Mouse (Mus musculus) embryonic facial prominence, embryonic 14.5 days (tissue): ENCODE measurements around the gene Spc24. TPM values are rescaled to one million over a fixed set of nuclear protein-coding genes. Genes with fewer than 3 reads are reported as not detected.
A peak's percentile ranks its signal among the peaks of the same experiment; 100 is the strongest.
"Not testable (repeated sequence)": the region's sequence is repeated elsewhere in the genome, so short reads cannot be mapped to it uniquely, and the experiment has no call there.

Experiments used
- ATAC-seq: fragments of 200-750 bp; cut with Nextera tagmentation; 2 replicates; pipeline ENCODE4 v1.8.0; 2017; ENCODE audit warnings: low read depth, moderate number of reproducible peaks, moderate TSS enrichment
- DNase-seq: peaks from one replicate; pipeline ENCODE4 v3.0.0-alpha.2; 2015; ENCODE audit warnings: low spot score
- H3K27ac ChIP-seq: fragments of 300-500 bp; sonication (generic); replicated peaks from 2 replicates; pipeline ENCODE4 v1.5.1; 2014; ENCODE audit warnings: low read depth, mild to moderate bottlenecking, low read length, moderate library complexity
- H3K27me3 ChIP-seq: fragments of 300-500 bp; sonication (generic); replicated peaks from 2 replicates; pipeline ENCODE4 v1.6.1; 2014; ENCODE audit warnings: low read length; ENCODE audit not compliant: control insufficient read depth, insufficient read depth
- H3K36me3 ChIP-seq: fragments of 300-500 bp; sonication (generic); 2 replicates; pipeline ENCODE4 v1.6.1; 2014; ENCODE audit warnings: low read length, mixed read lengths; ENCODE audit not compliant: control insufficient read depth, insufficient read depth
- H3K4me1 ChIP-seq: fragments of 300-500 bp; sonication (generic); 2 replicates; pipeline ENCODE4 v1.6.1; 2014; ENCODE audit warnings: antibody characterized with exemption, low read length; ENCODE audit not compliant: control insufficient read depth, insufficient read depth
- H3K4me2 ChIP-seq: fragments of 300-500 bp; sonication (generic); 2 replicates; pipeline ENCODE4 v1.6.1; 2014; ENCODE audit warnings: low read depth, mild to moderate bottlenecking, low read length, moderate library complexity, mixed read lengths
- H3K4me3 ChIP-seq: fragments of 300-500 bp; sonication (generic); 2 replicates; pipeline ENCODE4 v1.5.1; 2014; ENCODE audit warnings: low read depth, mild to moderate bottlenecking, low read length
- H3K9ac ChIP-seq: fragments of 300-500 bp; sonication (generic); 2 replicates; pipeline ENCODE4 v1.6.1; 2014; ENCODE audit warnings: low read depth, mild to moderate bottlenecking, low read length, moderate library complexity, mixed read lengths
- H3K9me3 ChIP-seq: fragments of 300-500 bp; sonication (generic); 2 replicates; pipeline ENCODE4 v1.6.1; 2016; ENCODE audit warnings: low read length; ENCODE audit not compliant: control insufficient read depth
- WGBS: fragments of 180-500 bp; shearing (Covaris S2); extraction: QIAGEN DNeasy Blood & Tissue Kit; methylation state at CpG from one replicate; pipeline ENCODE4 v1.1.7; 2014; 5-methylcytosine and 5-hydroxymethylcytosine counted together
- polyA plus RNA-seq: library from polyadenylated mRNA; unstranded; fragments of >200 nt; fragmentation: Nextera tagmentation; extraction: Ambion mirVana; gene quantifications from 2 replicates; pipeline ENCODE4 v1.2.1, GENCODE M21; 2014

The Spc24 gene
- polyA plus RNA-seq, 1 experiment from 2014 or later, result 70.4 TPM

DNA sequence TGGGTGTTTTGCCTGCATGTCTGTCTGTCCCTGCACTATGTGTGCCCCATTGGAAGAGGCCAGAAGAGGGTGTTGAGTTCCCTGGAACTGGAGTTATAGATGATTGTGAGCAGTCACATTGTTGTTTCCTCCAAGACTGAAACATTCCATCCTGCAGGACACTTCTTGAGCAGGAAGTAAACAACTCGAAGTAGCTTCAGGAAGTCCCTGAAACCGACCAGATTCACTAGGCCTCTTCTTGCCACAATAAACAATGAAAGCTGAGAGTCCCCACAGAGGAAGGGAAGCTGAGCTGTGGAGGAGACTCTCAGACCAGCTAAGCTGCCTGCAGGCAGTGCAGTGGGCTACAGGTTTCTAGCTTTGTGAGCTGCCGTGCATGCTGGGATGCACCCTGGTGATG is 17.6 kb upstream of the Spc24 start:
- Histone ChIP-seq H3K9me3 (no peaks in the 10 kb centered on the region), H3K27ac (no peak overlapping the region), H3K27me3 (no peaks in the 10 kb centered on the region), H3K36me3 (peaks cover 90% of the 10 kb centered on the region), H3K4me3 (no peak overlapping the region), H3K4me1 (no peaks in the 10 kb centered on the region), H3K4me2 (no peak overlapping the region), H3K9ac (no peak overlapping the region)
- ATAC-seq (no peak), DNase-seq (no peak)
- WGBS, result 88% methylated on average over 3 of the region's 3 CpGs

DNA sequence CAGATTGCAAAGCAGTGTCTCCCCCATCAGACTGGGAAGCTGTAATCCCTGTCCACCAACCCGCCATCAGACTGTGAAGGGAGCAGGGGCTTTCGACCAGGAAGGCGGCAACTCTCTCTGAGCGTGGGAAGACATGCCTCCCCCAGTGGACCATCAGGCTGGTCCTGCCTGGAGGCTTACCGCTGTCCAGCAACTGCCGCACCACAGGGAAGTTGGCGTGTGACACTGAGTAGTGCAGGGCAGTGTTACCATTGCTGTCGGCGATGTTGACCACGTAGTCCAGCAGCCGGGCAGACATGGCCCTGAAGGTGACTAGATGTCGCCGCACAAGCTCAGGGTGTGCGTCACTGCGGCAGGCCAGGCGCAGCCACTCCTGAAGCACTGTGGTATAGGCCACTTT is 14.2 kb upstream of the Spc24 start:
- Histone ChIP-seq H3K4me3 (no peak overlapping the region), H3K9ac (no peak overlapping the region), H3K4me1 (no peaks in the 10 kb centered on the region; the same call in 1 of the 2 replicates), H3K9me3 (no peaks in the 10 kb centered on the region), H3K27me3 (no peaks in the 10 kb centered on the region), H3K36me3 (peaks cover 89% of the 10 kb centered on the region), H3K27ac (no peak overlapping the region), H3K4me2 (no peak overlapping the region)
- ATAC-seq, result no peak
- DNase-seq, result no peak
- WGBS, result 93% methylated on average over 16 of the region's 16 CpGs

DNA sequence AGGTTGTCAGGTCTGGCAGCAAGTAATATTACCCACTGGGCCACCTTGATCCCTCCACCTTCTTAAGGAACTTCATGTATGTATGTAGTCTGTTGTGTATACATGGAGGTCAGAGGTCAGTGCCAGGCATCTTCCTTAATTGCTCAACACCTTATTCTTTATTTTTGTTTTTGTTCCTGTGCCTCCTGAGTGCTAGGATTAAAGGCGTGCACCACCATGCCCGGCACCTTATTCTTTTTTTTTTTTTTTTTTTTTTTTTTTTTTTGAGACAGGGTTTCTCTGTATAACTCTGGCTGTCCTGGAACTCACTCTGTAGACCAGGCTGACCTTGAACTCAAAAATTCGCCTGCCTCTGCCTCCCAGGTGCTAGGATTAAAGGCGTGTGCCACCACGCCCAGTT is 13.3 kb upstream of the Spc24 start:
- H3K4me1 ChIP-seq, H3K9ac ChIP-seq, H3K4me2 ChIP-seq, H3K4me3 ChIP-seq, H3K9me3 ChIP-seq, H3K27me3 ChIP-seq, ATAC-seq, H3K27ac ChIP-seq, DNase-seq: not testable (repeated sequence)
- peaks cover 80% of the 10 kb centered on the region for H3K36me3 ChIP-seq
- WGBS, result 77% methylated on average over 5 of the region's 5 CpGs

- ATAC-seq, result no peak
- Histone ChIP-seq H3K9ac (0 out of 2 replicates have a peak overlapping the region, but pooled peaks have one; percentile 1), H3K36me3 (peaks cover 54% of the 10 kb centered on the region), H3K4me3 (no peak overlapping the region), H3K9me3 (no peaks in the 10 kb centered on the region), H3K27me3 (no peaks in the 10 kb centered on the region), H3K4me1 (peaks cover 13% of the 10 kb centered on the region), H3K27ac (peak overlapping the region; percentile 92), H3K4me2 (no peak overlapping the region)
- no peak for DNase-seq
- 81% methylated on average over 26 of the region's 26 CpGs for WGBS
These were observed 9.6 kb upstream of the Spc24 start for GRCm38 (mm10) chr9:21769558-21770183.

- Histone ChIP-seq H3K27me3 (no peaks in the 10 kb centered on the region), H3K4me3 (no peak overlapping the region), H3K4me1 (peaks cover 13% of the 10 kb centered on the region), H3K9ac (no peak overlapping the region; the same call in 1 of the 2 replicates), H3K27ac (peak overlapping the region; percentile 92), H3K4me2 (peak overlapping the region; percentile 26), H3K36me3 (peaks cover 45% of the 10 kb centered on the region), H3K9me3 (no peaks in the 10 kb centered on the region)
- 30% methylated on average over 13 of the region's 13 CpGs for WGBS
- ATAC-seq (peak; percentile 54; the same call in 1 of the 2 replicates), DNase-seq (peak; percentile 71)
These were observed 8.7 kb upstream of the Spc24 start for GRCm38 (mm10) chr9:21768511-21769411.

DNA sequence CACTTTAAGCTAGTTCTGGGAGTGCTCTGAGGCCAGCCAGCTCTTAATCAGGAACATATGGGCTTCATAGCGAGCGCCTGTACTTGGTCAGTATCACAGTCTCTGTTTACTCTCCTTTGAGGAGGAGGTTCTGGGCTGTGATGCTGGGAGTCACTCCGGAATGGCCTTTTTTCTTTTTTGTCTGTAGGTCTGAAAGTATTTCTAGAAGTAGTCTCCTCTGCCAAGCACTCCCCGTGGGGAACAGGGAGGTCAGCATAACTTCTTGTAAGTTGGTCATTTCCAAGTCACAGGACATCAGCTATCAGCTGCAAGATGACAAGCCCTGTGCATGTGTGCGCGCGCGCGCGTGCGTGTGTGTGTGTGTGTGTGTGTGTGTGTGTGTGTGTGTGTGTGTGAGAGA is 7.8 kb upstream of the Spc24 start:
- Histone ChIP-seq H3K4me1 (peaks cover 13% of the 10 kb centered on the region), H3K9ac (no peak overlapping the region; the same call in 1 of the 2 replicates), H3K27ac (peak overlapping the region; percentile 92), H3K4me2 (peak overlapping the region; percentile 26; the same call in 1 of the 2 replicates), H3K9me3 (no peaks in the 10 kb centered on the region), H3K27me3 (no peaks in the 10 kb centered on the region), H3K36me3 (peaks cover 37% of the 10 kb centered on the region), H3K4me3 (no peak overlapping the region)
- 37% methylated on average over 11 of the region's 11 CpGs for WGBS
- ATAC-seq (peak; percentile 81), DNase-seq (peak; percentile 94)

DNA sequence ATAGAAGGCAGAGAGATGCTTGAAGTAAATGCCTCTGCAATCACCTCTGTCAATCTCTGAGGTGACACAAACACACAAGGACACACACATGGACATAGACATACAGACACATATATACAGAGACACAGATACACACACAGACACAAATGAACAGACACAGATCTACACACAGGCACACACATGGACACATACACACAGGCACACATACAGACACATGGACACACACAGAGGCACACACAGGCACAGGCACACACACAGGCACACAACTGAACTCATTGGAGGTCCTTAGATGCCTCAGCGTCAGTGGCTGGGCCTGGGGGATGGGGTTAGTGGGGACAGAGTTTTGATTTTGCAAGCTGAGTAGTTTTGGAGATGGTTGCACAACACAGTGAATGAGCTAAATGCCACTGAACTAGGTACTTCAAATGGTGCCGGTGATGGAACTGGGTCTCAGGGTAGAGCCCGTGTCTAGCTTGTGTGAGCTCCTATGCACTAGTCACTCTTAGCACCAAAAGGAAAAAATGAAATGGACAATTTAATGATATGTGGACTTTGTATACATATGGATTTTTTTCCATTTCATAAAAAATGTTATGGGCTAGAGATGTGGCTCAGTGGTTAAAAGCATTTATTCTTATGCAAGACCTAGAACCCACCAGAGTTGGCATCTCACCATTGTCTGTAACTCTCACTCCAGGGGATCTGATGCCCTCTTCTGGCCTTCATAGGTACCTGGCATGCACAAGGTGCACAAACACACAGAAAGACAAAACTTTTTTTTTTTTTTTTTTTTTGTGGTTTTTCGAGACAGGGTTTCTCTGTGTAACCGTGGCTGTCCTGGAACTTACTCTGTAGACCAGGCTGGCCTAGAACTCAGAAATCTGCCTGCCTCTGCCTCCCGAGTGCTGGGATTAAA is 4.2 kb upstream of the Spc24 start:
- Histone ChIP-seq H3K9me3 (no peaks in the 10 kb centered on the region), H3K4me3 (no peak overlapping the region), H3K4me1 (peaks cover 13% of the 10 kb centered on the region), H3K4me2 (no peak overlapping the region), H3K27ac (no peak overlapping the region), H3K27me3 (no peaks in the 10 kb centered on the region), H3K9ac (no peak overlapping the region), H3K36me3 (peaks cover 4% of the 10 kb centered on the region; the same call in 1 of the 2 replicates)
- 94% methylated on average over 6 of the region's 6 CpGs for whole genome bisulfite sequencing
- ATAC-seq, result no peak
- DNase-seq, result no peak

- no peak for ATAC-seq
- H3K27me3 ChIP-seq, result no peaks in the 10 kb centered on the region
- H3K4me2 ChIP-seq, result no peak overlapping the region
- H3K4me3 ChIP-seq, result no peak overlapping the region
- no peak overlapping the region for H3K27ac ChIP-seq
- no peak overlapping the region for H3K9ac ChIP-seq
- no peak for DNase-seq
- H3K9me3 ChIP-seq, result no peaks in the 10 kb centered on the region
- 0 out of 2 replicates have a peak, but pooled peaks cover 5% of the 10 kb centered on the region for H3K36me3 ChIP-seq
- H3K4me1 ChIP-seq, result peaks cover 8% of the 10 kb centered on the region; the same call in 1 of the 2 replicates
These were observed 2.0 kb upstream of the Spc24 start for GRCm38 (mm10) chr9:21762135-21762534.
